Mouse (Mus musculus) T-helper 17 cell (primary cell): ENCODE measurements at regions not wholly inside any gene's neighbourhood (a gene's known extent, or its start where the extent isn't known, plus 50 kb on each side); places are given as distances from the start of the nearest gene placed in this dataset.

ENCODE experiments used
- in situ Hi-C, 2 experiments: fragments of 300-600 bp; cut with MboI, MseI; formaldehyde crosslinking; loops; 1 replicate in 1 of 2; 2 replicates in 1 of 2; pipeline ENCODE4 v1.15.1; 2025; ENCODE audit warnings: high pct_unique_total_duplicates in 2 of 2

DNA sequence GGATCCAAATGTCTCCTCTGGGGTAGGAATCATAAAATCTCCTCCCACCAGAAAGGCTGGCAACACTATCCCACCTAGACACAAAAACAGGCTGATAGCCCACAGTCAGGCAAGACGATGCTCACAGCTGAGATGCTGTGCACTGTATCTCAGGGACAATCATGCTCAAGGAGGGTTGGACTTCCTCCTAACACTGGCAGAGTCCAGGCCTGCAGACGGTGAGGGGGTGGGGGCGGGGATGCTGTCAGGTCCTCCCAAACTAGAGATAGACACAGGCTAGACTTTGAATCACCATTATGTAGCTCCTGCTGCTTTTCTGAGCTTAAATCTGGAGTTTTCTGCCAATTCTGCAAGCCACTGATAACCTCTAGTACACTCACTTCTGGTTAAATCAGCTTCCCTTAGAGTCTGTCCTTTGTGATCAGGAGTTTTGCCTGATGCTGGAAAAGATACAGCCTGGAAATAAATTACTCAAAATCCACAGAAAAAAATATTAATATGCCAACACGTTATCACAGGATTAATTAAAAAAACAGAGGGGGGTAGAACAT is 445.1 kb upstream of the Smim15 start:
- in situ Hi-C loops, result no loop called here

DNA sequence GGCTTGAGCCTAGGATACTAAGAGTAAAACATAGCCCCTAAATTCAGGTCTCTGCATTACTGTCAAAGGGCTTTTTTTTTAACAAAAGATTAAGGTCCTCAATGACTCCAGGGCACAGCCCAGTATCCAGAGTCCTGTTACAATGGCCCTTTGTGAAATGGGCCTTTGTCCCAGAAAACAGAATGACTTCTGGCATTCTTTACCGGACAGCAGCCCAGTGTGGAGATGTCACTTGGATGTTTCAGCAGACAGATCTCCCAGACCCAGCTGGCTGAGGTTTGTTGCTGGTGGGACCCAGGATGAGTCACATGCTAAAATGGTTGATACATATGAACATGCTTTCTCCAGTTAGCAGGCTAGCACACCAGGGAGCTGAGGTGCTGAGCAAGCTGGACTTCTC is 445.9 kb upstream of the Smim15 start:
- in situ Hi-C loops, result no loop called here

DNA sequence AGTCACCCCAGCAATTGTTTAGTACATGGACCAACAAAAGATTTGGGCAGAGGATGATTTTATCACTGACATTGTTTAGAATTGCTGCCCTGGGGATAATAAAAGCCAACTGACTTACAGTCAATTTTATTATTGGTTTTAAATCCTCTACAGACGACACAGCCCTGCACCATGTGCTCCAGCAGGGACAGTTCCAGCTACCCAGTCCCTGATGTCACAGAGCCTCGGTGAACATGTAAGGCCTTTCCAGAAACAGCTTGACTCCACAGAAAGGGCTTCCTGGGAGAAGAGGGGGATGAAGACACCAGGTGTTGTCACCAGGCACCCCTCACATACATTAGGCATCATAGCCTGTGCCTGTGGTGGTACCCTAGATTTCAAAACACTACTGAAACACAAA is 447.0 kb upstream of the Smim15 start:
- in situ Hi-C loops, result no loop called here

DNA sequence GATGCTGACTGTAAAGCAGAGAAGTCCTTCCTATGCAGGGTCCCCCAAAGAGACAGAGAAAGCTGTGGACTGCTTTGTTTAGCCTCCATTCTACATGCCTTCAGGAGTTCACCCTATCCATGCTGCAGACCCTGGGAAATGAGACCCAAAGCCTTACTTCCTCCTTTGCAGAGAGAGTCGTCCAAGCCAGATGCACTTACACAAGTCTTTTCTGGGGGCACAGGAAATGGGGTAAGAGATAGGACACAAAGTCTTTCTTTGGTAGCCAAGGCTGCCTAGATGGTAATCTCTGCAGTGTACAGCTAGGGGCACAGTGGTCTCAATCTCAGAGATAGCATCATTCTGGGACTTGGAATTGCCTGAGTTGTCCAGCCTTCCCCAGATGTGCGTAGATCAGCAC is 448.1 kb upstream of the Smim15 start:
- in situ Hi-C loops, result no loop called here

DNA sequence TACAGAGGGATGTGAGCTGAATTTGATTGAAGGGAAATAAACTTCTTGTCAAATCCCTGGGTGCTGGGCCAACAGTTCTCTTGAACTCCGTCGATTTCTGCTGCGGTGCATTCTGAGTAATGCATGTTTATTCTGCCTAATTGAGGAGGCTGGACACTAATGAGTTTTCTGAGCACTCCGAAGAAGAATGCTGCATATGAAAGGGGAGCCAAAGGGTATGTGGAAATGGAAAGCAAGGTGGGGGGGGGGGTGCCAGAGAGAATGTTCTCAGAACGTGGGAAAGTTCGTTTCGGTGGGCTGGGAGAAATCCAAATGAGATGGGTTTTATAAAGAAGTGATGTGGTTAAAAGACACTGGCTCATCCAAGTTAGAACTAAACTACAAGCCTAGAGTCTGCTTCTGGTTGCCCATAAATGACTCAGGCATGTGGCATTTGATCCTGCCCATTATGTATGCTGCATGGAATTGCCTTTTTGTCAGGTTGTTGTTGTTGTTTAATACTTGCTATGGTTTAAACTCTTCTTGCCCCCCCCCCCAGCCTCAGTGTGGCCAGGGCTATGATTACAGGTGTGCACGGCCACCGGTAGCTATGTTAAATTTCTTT is 455.7 kb upstream of the Smim15 start:
- in situ Hi-C loops, result no loop called here

DNA sequence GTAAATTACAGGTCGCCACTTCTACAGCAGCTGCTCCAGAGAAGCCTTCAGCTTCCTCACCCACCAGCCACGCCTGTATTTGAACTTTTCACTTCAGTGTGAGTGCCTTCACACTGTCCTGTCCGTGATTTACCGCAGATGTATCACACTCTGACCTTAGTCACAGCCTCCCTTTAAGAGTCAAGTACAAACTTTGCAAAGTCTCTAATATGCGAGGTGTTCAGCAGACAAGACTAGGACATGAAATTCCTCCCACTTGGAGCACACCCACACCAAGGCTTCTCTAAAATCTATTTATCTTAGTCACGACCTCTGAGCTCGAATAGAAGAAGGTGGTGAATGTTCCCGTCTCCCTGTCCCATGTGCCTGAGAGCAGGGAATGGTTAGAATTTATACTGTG is 456.6 kb upstream of the Smim15 start:
- in situ Hi-C loops, result no loop called here

DNA sequence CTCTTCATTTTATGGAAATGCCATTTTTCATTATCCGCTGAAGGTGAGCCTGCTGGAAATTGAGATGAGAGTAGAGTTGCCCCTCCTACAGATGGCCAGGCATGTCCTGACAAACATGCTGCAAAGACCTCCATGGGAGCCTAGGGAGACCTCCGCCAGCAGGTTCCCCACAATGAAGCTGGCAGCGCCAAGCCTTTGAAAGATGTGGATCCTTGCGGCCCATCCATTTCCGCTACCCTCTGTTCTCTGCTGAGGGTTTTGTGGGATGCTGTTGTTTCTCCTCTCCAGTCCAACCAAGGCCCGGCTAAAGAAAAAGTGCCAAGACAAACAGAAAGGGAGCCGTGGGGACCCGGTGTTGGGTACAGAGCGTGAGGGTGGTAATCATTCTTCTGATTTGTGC is 458.3 kb upstream of the Smim15 start:
- in situ Hi-C loops, result no loop called here

DNA sequence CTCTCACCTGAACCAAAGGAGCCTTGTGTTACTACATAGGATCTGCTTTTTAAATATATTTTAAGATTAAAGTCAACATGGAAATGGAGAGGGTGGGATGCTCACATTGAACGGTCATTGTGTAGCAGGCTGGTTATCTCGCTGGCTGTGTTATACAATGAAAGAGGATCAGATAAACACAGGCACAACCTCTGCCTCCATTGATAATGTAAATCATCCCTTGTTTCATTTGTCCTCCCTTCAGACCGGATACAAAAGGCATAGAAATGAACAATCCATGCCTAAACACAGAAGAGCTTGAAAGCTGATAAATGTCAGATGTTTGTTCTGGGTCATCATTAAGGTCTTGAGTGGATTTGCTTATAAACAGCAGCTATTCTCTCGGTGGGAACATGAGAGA is 458.9 kb upstream of the Smim15 start:
- in situ Hi-C loops, result no loop called here

DNA sequence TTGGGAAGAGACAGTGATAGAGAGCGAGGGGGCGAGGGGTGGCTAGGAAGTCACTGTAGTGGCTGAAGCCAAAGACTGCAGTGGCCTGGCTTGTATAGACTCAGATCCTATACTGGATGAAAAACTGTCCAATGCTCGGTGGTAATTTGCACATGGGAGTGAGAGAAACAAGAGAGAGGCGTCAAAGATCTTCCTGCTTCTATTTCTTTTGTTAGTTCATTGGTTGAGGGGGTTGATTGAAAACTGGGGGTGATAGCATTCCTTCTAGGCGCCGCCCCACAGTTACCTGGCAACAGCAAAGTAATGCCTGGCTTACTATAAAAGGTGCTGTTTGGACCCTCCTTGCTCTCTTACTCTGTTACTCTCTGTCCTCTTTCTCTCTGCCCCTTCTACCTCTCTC is 465.3 kb upstream of the Smim15 start:
- in situ Hi-C loops, result loop anchor here in 1 of 2 experiments (10.0 kb wide), 1 partner anchor 646 kb away; no protein-coding TSS in a partner anchor

DNA sequence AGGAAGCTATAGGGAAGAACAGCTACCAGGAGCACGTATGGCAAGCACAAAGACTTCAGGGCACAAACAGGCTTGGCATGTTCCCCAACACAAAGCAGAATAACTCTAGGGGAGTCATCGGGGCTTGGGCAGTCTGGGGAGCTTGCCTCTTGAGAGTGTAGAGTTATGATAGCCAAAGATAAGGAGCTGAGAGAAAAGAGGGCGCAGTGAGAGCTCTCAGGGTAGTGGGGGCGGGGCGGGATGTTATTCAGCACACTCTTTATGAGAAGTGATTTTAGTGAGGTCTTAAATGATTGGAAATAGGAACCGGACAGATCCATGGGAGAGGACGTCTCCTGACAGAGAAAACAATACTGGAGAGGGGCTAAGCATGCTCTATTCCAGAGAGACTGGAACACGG is 466.4 kb upstream of the Smim15 start:
- in situ Hi-C loops, result loop anchor here in 1 of 2 experiments (10.0 kb wide), 1 partner anchor 647 kb away; no protein-coding TSS in a partner anchor

DNA sequence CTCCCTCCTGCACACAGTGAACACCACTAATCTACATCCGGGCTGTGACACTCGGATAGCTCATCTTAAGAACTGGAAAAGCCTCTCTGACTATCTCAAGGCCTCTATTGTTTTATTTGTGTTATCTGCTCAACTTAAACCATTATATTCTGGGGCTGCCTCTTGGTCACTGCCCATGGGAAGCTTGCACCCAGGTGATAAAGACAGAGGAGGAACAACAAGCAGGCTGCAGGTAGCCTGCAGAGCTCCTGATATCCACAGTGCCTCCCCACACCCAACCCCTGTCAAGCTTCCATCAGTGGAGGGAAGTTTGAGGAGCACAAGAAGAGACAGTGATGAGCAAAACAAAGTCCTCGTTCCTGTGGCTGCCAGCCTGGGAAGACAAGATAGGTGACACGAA is 467.0 kb upstream of the Smim15 start:
- in situ Hi-C loops, result loop anchor here in 1 of 2 experiments (10.0 kb wide), 1 partner anchor 648 kb away; no protein-coding TSS in a partner anchor

DNA sequence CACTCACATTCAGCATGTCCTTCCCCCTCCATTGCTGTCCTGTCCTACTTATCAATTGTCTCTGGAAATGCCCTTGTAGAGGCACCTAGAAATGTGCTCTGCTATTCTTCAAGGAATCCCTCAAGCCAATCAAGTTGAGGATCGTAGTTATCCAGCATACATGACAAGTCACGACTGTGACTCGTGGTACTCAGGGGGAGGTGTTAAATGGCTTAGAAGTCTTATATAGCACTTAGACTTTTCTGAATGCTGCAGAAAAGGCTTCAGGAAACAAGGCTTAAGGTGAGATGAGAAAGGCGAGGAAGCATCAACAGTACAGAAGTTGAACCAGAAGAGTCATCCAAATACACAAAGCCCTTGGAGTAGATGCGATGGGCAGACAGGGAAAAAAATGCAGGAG is 467.5 kb upstream of the Smim15 start:
- in situ Hi-C loops, result loop anchor here in 1 of 2 experiments (10.0 kb wide), 1 partner anchor 648 kb away; no protein-coding TSS in a partner anchor

DNA sequence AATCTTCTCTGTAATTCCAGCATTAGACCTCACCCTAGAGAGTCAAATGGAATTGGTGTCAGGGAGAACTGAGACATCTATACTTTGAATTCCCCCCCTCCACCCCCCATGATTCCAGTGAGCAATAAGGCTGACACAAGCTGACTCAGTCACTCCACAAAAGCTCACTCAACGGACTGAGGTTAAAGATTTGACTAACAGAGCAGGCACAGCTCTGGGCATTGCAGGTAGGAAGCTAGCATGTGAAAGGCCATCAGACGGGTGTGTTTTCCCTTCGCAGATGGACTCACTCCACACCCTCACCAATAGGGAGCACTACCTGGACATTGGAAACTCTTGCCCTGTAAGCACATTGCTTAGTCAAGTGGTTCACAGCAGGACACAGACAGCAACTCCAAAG is 469.2 kb upstream of the Smim15 start:
- in situ Hi-C loops, result loop anchor here in 1 of 2 experiments (10.0 kb wide), 1 partner anchor 650 kb away; no protein-coding TSS in a partner anchor

DNA sequence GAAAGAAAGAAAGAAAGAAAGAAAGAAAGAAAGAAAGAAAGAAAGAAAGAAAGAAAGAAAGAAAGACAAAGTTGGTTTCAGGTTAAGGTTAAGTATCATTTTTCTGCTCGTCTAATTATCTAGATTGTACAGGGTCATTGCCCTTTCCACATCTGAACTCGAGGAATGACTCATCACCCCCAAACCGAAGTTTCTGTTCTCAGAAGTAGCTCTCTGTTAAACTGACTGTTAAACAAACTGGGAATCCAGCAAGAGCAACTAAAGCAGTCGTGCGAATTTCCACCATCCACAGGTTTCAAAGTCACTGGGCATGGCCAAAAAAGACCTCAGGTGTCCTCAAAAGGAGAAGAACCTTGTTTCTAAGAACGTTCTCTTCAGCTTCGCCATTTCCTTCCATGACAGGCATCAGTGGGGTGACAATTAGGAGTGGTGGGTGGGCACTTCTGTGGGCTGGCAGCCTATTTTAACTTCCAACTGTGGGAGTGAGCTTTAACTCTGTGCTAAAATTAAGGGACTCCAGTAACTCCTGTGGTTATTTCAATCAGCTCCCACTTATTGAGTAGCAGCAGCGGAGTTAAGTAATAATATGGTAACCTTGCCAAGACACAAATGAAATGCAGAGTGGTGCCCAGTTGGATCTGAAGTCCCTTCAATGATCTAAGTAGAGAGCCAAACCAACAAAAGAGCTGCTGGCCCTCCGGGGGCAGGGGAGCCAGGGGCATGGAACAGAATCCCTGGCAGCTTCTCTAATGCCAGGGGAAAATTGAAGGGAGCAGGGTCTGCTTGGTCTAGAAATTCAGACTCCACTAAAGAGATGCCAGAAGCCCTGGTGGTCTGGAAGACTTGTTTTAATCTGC is 470.5 kb upstream of the Smim15 start:
- in situ Hi-C loops, result loop anchor here in 1 of 2 experiments (10.0 kb wide), 1 partner anchor 651 kb away; no protein-coding TSS in a partner anchor

DNA sequence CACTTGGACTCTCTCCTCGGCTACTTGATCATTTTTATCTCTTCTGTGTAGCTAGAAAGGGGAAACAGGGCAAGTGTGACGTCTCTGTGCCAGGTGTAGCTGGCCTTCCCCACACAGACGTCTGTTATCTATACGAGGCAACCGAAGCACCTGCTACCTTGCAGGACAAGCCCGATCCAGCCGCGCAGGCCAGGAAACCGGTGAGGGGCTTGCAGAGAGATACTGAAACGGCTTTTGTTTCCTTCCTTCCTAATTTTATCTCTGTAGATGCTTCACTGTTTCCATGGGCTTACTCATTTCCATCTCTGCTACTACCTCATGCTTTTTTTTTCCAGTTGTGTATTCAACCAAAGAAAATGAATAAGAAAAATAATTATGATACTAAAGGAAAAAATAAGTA is 472.7 kb upstream of the Smim15 start:
- in situ Hi-C loops, result loop anchor here in 1 of 2 experiments (10.0 kb wide), 1 partner anchor 653 kb away; no protein-coding TSS in a partner anchor

DNA sequence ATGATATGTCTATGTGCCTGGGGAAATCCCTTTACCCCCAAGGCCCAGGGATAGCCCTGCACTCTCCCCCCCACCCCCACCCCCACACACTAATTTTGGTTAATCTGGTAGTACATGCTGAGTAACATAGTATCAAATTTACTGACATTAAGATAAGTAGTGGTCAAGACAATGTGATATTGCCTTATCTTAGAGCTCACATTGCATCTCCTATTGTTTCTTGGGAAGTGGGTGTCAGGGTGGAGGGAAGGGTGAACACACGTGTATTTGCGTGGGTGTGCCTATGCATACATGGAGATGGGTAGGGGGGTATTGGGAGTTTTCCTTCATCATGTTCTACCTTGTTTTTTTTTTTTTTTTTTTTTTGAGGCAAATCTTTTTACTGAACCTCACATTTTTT is 474.8 kb upstream of the Smim15 start:
- in situ Hi-C loops, result no loop called here

DNA sequence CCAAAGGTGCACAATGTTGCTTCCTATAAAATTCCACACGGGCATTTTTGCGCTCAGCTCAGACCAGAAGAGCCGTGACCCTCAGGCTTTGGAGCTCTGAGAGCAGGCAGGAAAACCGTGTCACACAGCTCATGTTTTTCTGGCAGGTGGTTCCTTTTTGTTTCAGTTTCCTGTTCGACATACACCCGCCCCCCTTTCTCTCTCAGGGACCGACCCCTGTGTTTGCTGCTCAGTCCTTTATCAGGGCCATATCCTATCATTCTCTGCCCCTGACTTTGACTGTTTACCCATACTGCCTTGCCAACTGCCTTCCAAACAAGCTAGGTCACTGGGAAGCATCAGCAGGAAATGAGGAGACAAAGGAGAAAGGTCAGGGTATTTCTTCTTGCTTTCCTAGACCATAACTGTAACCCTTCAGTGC is 475.5 kb upstream of the Smim15 start:
- in situ Hi-C loops, result no loop called here

DNA sequence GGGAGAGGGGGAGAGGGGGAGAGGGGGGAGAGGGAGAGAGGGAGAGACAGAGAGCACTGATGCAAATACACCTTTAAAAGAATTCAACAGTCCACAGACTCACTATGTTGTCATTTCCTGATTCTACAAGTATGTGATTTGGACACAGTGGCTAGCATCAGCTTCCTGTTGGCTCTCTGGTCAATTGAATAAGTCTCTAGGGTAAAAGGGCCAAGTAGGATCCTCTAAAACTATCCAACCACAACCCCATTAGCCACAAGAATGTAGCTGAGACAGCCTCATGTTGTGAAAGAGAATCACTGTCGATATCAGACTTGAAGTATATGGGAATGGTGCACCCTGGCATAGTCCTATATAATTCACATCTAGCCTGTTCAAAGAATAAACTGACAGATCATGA is 481.8 kb upstream of the Smim15 start:
- in situ Hi-C loops, result no loop called here

DNA sequence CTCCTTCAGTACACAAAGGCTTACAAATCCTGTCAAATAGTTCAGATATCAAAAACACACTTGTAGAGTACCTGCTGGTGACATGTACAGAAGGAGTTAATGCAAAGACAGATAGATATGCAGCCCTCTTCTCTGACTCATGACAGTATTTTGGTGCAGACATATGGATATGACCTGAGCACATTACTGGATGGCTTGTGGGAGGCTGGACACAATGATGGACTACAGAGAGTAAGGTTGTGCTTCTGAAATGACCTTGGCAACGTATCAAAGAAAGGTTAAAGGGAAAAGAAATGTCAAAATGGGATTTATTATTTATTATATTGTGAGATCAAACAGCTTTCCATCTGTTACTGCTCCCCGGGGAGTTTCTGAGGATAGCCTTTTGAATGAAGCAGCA is 482.7 kb upstream of the Smim15 start:
- in situ Hi-C loops, result no loop called here

DNA sequence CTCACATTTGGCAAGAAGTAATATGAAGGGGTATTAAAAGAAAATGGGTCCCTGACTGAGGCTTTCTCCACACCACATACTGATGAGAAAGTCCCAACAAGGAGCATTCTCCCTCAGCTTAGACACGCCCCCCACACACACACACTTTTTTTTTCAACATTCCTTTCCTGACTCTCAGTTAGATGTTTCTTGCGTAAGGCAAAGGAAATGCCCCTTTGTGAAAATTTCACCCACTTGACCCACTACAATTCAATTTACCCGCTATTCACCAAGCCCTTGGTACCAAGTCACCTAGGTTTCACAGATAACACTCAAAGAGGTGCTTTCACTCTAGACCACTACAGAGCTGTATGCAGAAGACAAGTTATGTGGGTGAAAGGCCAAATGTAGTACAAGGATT is 488.3 kb upstream of the Smim15 start:
- in situ Hi-C loops, result no loop called here

DNA sequence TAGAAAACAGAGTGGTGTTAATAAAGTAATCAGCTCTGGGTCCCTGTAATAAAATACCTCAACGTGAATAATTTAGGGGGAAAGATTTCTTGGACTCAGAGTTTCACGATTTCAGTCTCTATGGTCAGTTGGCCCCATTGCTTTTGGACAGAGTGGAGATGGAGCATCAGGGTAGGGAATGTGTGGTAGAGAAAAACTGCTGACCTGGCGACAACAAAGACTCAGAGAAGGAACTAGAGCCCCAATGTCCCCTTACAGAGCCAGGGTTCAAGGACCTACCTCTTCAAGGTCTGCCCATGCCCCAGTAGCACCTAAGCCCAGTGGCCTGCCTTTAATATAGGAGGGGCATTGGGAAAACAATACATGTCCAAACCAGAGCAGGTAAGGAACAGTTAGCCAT is 490.2 kb upstream of the Smim15 start:
- in situ Hi-C loops, result no loop called here

DNA sequence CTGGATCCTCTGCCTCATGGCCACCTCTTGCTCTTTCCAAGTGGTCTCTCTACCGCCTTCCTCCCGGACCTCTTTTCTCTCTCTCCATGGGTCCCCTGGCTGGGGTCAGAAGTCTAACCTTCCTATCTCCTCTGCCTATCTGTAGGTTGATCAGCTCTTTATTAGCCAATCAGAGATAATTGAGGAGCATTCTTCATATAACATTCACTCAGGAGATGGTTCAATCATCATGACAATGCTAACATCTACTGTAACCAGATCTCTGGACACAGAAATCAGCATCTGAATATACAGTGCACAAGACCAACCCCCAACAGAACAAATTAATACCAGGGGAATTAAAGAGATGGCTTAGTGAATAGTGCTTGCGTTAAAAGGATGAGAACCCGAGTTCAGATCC is 492.1 kb upstream of the Smim15 start:
- in situ Hi-C loops, result no loop called here
